Mouse (Mus musculus): Measurements from ENCODE around the gene Vsnl1.
A peak's percentile ranks its signal among the peaks of the same experiment; 100 is the strongest.

Gene Vsnl1

DNA sequence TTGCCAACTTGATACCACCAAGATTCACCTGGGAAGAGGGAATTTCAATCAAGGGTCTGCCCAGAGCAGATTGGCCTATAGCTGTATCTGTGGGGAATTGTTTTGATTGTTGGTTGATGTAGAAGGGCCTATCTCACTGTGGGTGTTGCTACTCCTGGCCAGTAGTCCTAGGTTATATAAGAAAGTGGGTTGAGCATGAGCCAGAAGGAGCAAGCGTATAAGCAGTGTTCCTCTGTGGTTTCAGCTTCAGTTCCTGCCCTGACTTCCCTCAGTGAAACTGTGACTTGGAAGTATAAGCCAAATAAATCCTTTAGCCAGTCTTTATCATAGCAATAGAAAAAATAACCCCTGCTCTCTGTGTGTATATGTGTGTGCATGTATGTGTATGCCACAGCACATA, 51.7 kb downstream of the Vsnl1 start:
- no peak for DNase-seq (ENCODE audit: low spot score in 2 of 2)

DNA sequence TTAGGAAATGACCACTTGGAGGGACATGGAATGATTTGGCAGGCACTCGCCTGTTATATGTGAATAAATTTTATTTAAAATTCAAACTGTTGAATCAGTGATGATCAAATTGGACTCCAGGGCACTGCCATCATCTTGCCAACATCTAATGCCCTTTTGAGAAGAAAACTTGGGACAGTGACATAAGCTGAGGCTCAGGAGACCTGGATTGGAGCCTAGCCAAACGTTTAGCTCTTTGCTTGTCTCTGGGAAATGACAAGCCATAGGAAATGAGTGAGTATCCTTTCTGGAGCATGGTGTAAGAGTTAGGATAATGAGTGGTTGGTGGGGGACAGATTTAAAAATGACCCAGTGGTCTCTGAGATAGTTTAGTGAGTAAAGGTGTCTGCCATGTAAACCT, 57.0 kb downstream of the Vsnl1 start:
- DNase-seq (ENCODE audit: low spot score in 2 of 2): no peak

DNA sequence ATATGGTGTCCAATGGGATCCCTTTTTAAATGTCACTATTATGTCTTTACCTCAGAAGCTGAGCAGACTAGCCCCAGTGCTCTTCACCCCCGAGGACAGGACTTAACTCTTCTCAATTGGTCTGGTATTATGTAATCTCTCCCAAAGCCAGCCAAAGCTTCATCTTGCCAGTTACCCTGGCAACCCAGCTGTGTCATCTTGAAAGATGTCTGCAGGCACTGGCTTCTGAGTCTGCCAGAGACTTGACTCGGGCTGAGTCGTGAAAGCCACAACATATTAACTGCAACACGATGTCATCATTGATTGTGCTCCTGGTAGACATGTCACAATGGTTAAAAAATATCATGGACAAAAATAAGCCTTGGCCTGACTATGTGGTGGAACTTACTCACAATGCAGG, 66.4 kb downstream of the Vsnl1 start:
- no peak for DNase-seq (ENCODE audit: low spot score in 2 of 2)

DNA sequence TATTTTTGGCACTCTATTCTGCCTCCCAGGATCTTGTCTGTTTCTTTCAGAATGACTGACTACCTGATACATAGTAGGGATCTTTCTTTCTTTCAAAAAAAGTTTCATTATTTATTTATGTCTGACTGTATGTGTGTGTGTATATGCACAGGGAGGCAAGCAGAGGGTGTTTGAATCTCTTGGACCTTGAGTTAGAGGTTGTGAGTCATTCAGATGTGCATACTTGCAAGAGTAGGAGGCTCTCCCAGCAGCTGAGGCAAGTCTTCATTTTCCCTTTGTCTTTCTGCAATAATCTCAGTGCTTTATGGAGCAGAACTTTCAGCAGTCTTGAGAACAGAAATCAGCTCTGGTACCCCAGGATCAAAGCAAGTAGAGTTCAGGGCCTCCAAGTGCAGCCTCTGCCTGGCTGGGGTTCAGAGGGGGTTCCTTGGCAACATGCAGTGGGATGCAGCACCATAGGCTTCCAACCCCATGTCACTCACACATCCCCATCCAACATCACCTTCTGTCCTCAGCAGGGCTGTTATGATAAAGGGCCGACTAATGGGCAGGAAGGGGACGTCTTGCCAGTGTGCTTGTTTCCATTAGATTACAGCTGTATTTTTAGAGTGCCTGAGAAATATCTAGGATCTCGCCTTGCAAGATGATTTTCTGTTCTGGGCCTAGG, 69.2 kb downstream of the Vsnl1 start:
- no peak for DNase-seq (ENCODE audit: low spot score in 2 of 2)

DNA sequence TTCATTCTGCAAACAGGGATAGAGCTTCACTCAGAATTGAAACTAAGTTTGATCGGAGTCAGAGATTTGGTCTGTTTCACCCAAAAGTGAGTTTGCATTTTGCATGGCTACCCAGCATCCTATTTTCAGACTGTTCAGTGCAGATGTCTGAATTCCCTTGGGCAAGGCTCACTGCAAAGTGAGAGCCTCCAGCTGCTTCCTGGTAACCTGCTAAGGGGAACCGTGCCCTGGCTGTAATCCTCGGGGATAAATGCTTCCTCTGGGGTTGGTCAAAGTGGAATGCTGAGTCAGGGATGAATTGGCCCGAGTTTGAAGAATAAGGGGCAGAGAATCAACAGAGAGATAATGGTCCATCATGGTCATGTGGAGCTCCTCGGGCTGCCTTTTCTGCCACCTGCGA, 71.5 kb downstream of the Vsnl1 start:
- no peak for DNase-seq (ENCODE audit: low spot score in 2 of 2)

DNA sequence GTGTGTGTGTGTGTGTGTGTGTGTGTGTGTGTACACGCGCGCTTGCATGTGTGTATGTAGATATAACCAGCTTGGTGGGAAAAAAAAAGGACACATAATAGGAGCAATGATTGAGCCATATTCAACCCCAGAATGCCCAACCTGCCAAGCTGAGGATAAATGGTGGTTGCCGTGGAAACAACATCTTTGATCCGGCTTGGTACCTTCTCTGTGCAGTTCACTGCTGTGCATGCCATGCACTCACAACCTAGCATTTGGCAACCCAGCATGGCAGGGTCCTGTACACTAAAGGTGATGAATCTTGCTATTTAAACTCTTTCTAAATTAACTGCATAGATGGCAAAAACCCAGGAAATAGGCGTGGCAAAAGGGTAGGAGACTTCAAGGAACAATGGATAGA, 74.0 kb downstream of the Vsnl1 start:
- DNase-seq (ENCODE audit: low spot score in 2 of 2): no peak

DNA sequence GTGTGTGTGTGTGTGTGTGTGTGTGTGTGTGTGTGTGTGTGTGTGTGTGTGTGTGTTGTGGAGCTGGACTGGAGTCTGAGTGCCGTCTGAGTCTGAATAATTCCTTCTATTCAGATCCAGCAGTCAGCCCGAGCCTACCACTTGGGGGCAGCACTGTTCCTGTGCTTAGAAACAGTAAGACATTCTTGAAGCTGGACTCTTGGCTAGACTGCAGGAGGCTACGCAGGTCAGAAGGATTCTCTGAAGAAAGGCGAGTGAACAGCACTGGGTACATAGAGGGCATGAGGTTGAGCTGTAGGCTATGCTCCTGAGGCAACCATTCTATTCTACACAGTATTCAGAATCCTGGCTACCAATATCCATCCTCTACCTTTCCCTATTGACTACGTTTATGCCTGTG, 85.5 kb downstream of the Vsnl1 start:
- peak; percentile 48 to 70 for DNase-seq (ENCODE audit: low spot score in 2 of 2)

DNA sequence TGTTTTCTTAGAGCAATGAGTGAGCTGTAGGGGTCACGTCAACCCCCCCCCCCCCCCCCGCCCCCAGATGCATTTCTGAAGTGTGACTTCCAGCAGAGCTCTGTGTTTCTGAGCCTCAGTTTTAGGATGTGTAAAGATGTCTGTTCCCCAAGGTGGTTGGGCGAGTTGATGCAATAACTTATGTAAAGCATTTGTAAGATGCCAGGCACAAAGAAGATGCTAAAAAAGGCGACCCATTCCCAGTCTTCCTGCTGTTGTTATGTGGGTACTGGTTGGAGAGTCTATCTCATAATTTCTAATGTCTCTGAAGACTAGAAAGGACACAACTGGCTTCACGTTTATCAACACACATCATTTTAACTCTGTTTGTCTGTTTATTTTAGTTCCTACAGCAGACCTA, 86.5 kb downstream of the Vsnl1 start:
- no peak for DNase-seq (ENCODE audit: low spot score in 2 of 2)

DNA sequence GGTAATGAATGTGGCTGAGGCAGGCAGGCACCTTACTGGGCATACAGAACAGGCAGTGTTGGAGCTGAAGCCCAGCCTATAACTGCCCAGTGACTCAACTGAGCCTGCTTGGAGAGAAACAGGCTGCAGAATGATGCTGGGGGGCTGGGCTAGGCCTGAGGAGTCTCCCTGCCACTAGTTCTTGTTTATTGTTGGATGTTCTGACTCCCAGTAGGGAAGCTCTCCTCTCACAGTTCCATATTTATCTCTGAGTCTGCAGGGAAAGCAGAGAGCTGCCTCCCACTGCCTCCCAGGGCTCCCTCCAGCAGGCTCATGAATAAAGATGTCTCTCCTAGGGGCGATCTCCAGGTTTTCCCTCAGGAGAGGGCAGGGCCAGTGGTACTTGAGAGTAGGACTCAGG, 88.0 kb downstream of the Vsnl1 start:
- DNase-seq (ENCODE audit: low spot score in 2 of 2): no peak

DNA sequence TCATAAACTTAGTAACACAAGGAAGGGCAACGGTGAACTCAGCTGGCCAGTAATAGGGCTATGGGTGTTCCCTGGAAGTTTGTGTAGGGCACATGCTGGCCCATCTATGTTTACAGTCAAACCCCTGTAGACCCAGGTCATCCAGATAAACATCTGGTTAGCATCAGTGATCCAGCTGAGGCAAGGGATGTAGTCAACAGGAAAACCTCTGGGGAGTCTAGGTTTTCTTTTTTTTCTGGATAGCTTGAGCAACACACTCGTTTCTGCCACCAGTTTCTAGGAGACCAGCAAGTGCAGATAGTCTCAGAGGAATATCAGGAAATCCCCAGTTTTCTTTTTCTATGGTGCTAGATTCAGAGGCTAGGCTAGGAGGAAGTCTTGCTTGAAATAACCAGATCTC, 90.5 kb downstream of the Vsnl1 start:
- no peak for DNase-seq (ENCODE audit: low spot score in 2 of 2)

DNA sequence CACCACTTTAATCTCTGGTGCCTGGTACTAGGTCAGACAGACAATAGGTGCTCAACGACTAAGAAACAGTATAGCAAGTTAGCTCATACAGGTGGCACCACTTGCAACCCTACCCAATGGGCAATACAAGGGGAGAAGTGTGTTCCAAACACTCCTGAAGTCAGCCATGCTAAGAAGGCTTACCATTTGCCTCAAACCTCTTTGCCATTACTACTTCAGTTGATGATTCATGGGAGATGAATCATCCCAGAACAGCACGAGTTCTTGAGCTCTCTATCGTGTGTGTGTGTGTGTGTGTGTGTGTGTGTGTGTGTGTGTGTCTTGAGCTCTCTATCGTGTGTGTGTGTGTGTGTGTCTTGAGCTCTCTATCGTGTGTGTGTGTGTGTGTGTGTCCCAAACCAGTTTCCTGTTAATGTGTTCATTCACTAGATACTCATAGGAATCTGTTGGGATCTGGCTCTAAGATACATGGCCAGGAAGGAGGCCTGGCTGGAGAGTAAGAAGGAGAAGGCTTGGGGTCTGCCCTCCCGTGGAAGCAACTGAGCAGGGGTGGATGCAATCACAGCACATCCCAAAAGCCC, 94.3 kb downstream of the Vsnl1 start:
- DNase-seq (ENCODE audit: low spot score in 2 of 2): no peak

DNA sequence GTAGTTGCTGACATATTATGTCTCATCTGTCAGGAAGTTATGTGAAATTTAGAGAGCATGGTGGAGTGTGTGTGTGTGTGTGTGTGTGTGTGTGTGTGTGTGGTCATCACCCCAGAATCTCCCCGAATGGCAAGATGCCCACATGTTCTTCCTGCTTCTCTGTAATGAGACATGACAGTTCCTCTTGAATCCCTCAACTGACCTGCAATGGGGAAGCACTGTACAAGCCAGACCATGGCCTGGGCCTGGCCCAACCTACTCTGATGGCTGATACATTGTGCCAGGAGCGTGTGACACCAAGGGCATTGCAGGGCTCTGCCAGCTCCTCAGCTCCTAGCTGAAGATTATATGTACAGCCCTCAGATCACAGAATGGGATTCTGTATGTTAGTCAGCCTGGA, 98.2 kb downstream of the Vsnl1 start:
- no peak for DNase-seq (ENCODE audit: low spot score in 2 of 2)

DNA sequence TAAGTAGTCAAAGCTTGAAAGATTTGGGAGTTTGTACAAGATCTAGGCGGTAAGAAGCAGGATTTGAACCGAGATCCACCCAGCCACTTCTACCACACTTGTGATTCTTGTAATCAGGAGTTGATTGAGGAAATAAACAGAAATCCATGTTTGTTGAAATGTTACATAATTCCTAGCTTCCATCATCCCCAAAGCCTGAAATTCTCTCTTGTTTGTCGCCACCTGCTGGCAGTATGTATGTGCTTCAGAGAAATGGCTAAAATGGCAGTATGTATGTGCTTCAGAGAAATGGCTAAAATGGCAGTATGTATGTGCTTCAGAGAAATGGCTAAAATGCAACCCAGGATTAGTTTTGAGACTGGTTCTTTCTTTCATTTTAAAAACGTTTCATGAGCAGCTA, 99.6 kb downstream of the Vsnl1 start:
- peak; percentile 26 to 36 for DNase-seq (ENCODE audit: low spot score in 2 of 2)

DNA sequence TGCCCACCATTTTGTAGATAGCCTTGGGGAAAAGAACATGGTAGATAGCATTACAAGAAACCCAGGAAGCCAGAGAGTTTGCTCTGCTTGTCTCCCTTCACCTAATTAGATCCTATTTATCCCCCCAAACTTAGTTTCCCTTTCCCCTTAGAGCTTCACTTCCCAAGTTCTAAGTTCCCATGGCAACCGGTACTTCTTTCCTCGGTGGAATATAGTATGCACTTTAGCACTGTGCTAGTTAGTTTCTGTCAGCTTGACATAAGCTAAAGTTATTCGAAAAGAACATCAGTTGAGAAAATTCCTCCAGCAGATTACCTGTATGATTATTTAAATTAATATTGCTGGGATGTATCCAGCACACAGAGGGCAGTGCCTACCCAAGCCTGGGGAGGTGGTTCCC, 109.9 kb downstream of the Vsnl1 start:
- no peak for DNase-seq (ENCODE audit: low spot score in 2 of 2)

DNA sequence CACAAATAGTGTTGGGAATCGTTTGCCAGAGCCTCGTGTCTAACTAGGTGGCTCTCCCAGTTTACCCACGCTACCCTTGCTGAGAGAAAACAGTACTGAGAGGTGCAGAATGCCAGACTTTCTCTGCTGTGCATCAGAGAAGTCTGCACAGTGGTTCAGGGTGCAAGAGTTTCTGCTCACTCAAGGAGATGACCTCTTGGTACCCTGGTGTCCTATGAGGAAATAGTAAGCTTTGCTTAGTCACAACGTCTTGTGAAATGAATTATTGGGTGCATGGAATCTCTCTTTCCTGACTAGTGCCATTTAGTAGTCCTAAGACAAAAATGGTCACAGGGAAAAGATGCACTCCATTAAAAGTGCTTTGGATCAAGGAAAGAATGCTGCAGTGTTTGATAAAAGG, 111.9 kb downstream of the Vsnl1 start:
- no peak for DNase-seq (ENCODE audit: low spot score in 2 of 2)

DNA sequence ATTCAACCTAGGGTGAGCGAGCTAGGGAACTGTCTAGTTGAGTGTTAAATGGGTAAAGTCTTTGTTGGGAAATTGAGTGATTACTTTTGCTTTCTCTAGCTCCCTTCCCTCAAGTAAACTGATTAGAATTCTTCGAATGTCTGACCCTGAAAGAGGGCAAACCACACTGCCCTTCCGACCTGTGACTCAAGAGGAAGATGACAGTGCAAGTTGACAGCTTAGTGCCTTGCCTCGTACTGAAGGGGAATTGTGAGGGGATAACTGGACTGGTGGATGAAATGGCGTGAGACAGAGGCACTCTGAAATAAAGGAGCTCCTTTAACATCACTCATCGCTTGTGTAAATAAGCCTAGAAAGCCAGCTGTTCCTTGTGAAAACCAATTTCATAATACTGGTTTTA, 118.7 kb downstream of the Vsnl1 start:
- DNase-seq (ENCODE audit: low spot score in 2 of 2): no peak

DNA sequence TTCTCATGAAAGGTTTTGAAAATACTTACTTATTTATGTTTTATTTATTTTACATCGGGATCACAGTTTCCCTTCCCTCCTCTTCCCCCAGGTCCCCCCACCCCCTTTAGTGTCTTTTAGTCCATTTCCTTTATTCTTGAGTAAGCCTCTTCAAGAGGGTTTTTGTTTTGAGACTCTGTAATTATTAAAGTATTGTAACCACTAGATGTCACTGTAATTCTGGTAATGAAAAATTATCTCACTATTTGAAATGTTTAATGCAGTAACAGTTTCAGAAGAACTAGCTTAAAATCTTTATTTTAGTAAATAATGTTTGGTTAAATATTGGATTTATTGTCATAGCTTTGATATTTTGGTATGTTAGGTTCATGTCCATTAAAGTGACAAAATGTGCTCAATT, 122.6 kb downstream of the Vsnl1 start:
- no peak for DNase-seq (ENCODE audit: low spot score in 2 of 2)

DNA sequence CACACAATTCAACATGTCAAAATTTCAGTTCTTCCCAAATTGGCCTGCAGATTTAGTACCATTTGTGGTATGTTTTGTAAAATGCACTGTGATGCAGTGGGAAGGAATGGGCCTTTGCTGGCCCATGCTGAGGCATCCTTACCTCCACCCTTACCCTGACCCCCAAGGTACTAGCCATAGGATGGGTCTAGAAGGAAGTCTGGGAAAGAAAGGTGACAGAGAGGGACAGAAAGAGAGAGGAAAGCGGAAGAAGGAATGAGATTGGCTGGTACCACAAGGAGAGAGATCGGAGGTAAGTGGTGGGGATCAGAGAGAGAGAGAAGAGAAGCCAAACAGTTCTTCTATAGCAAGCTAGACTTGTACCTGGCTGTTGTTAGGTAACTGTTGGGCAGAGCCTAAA, 125.3 kb downstream of the Vsnl1 start:
- DNase-seq (ENCODE audit: low spot score in 2 of 2): no peak

DNA sequence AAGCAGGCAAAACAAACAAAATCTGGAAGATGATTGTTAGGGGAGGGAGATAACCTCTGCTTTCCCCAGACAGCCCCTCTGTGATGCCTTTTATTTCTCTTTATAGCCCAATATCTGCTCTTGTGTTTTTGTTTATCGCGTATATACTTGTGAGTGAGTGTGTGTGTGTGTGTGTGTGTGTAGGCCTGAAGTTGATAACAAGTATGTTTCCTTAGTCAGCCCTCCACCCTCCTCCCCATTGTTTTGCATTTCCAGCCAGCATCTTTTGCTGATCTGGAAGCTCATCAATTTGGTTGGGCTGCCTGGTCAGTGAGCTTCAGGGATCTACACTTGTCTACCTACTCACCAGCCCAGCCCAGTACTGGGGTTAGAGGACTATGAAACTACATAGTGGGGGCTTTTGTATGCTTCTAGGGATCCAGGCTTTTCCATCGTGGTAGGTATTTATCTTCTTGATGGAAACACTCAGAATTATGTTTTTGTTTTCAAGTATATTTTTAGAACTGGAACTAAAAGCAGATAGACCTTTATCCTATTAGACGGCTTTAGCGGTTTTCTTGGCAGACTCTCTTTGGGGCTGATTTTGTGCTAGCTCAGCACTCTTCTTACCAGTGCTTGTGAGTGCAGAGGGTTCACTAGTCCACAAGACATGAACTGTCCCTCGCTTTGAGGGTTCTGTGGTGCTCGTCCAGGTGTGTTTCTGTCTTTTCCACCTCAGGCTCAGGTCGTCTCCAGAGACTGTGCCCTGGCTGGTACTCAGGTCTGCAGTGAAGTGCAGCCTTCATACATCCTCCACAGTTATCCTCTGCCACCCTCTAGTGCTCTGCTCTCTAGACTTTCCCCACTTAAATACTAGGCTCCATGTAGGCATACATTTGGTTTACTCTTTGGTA, 129.4 kb downstream of the Vsnl1 start:
- no peak for DNase-seq (ENCODE audit: low spot score in 2 of 2)

DNA sequence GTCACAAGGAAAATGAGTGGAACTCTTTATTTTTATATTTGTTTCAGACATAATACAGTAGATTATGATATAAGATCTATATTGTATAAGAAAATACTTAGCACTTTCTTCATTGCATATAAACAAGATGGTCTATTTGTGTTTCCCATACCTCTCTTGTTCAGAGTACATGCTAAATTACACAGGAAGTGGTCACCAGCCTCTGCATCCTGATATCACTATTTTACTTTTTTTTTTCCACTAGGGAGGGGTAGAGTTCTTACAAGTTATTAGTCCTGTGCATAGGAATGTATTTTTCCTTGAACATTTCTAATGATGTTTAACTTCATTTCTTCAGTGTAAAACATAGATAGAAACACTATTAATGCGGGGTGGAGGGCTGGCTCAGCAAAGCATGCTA, 135.6 kb downstream of the Vsnl1 start:
- DNase-seq (ENCODE audit: low spot score in 2 of 2): no peak

DNA sequence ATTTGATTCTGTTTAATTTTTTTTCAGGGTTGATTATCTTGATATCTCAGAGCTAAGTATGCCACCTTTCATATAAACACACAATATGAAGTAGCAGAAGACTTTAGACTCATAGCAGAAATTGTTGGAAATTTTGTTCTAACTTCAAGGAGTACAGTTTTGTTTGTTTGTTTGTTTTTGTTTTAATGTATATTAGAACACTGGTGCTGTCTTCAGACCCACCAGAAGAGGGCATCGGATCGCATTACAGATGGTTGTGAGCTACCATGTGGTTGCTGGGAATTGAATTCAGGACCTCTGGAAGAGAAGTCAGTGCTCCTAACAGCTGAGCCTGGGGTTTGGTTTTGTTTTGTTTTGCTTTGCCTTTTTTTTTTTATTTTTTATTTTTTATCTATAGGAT, 150.0 kb downstream of the Vsnl1 start:
- DNase-seq (ENCODE audit: low spot score in 2 of 2): no peak

DNA sequence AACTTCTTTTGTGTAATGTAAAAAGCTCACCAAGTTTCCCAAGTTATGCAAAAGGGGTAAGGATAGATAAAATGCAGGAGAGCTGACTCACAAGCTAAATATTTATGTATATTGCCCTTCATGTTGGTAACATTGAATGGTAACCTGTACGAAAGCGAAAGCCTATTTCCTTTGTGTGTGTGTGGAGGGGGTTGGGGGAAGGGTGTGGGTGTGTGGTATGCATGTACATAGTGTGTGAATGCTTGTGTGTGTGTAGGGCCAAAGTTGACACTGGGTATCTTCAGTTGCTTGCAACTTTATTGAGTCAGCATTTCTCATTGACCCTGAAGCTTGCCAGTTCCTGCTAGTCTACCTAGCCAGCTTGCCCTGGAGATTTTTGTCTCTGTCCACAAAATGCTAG, 154.8 kb downstream of the Vsnl1 start:
- no peak for DNase-seq (ENCODE audit: low spot score in 2 of 2)

DNA sequence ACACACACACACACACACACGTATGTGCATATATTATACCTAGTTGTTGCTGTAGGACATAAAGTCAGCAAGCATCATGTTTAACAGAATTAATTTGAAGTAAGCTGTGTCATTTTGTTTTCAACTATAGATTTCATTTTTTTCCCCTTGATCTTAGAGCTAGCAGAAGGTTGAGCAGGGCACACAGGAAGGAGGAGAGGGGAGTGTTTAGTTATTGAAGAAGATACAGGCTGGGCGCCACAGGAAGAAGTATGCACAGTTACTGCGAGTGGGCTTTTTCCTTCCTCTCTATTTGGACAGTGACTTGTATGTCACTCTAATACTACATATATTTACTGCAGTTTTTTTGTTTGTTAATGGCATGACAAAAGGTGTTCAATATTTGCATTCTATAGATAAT, 156.5 kb downstream of the Vsnl1 start:
- no peak for DNase-seq (ENCODE audit: low spot score in 2 of 2)
